Mouse (Mus musculus) cerebral cortex, adult 2 months (tissue): ENCODE measurements around the gene Sugp1.

Experiments
- WGBS: fragments of 180-500 bp; shearing (Covaris S2); methylation state at CpG from one replicate; pipeline ENCODE4 v1.1.7; 2018; 5-methylcytosine and 5-hydroxymethylcytosine counted together

The Sugp1 gene

GRCm38 (mm10) chr8:70112401-70113016 lies 69.9 kb downstream of the Sugp1 start:
- WGBS, result 27% methylated on average over 43 of the region's 43 CpGs

- WGBS, result 29% methylated on average over 6 of the region's 6 CpGs
Observed at GRCm38 (mm10) chr8:70114488-70114887, 71.9 kb downstream of the Sugp1 start.

GRCm38 (mm10) chr8:70114892-70115291 lies 72.3 kb downstream of the Sugp1 start:
- WGBS, result 58% methylated on average over 13 of the region's 13 CpGs

GRCm38 (mm10) chr8:70117611-70118010 lies 75.0 kb downstream of the Sugp1 start:
- WGBS, result 19% methylated on average over 9 of the region's 9 CpGs

GRCm38 (mm10) chr8:70118726-70119700 lies 76.4 kb downstream of the Sugp1 start:
- 4% methylated on average over 17 of the region's 17 CpGs for WGBS

- WGBS, result under 1% methylated on average over 19 of the region's 19 CpGs
Observed at GRCm38 (mm10) chr8:70120667-70121066, 78.1 kb downstream of the Sugp1 start, which contains the start of gene Ncan. Gene Ncan (minus strand): TSS chr8:70120873.
